Mouse (Mus musculus): ENCODE results near the gene Cpe.

- TF ChIP-seq CTCF (IDR thresholded peaks at IDR 0.05; ENCODE audit: borderline replicate concordance, insufficient read depth, low read length) (no peak), POLR2A (IDR thresholded peaks at IDR 0.05; ENCODE audit: low read depth, low read length) (no peak)
These were observed 44.0 kb upstream of the Cpe start for GRCm38 (mm10) chr8:64736767-64737323.
